Mouse (Mus musculus) ovary, adult 18-20 months (tissue): ENCODE results near the gene Gpsm1.
A peak's percentile ranks its signal among the peaks of the same experiment; 100 is the strongest.

Experiments used
- DNase-seq: peaks from one replicate; pipeline ENCODE4 v3.0.0; 2022; ENCODE audit warnings: low spot score, mixed read lengths

The Gpsm1 gene

GRCm38 (mm10) chr2:26312812-26313211 is 2.5 kb upstream of the Gpsm1 start:
- no peak for DNase-seq

DNA sequence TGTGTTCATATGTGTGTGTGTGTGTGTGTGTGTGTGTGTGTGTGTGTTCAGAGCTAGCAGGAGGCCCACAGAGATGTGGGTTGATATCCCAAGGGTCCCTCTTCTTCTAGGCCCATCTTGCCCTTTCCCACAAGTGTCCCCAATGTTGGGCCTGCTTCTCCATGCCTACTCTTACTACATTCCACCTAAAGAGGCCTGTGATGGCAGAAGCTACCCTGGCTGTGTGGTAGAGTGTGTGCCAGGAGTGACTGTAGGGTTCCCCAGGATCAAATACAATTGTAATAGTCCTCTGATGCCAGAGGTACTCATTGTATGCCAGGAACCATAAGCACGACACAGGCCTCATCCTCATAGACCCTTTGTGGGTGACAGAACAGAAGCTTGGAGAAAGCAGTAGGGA is 1.9 kb upstream of the Gpsm1 start:
- no peak for DNase-seq

DNA sequence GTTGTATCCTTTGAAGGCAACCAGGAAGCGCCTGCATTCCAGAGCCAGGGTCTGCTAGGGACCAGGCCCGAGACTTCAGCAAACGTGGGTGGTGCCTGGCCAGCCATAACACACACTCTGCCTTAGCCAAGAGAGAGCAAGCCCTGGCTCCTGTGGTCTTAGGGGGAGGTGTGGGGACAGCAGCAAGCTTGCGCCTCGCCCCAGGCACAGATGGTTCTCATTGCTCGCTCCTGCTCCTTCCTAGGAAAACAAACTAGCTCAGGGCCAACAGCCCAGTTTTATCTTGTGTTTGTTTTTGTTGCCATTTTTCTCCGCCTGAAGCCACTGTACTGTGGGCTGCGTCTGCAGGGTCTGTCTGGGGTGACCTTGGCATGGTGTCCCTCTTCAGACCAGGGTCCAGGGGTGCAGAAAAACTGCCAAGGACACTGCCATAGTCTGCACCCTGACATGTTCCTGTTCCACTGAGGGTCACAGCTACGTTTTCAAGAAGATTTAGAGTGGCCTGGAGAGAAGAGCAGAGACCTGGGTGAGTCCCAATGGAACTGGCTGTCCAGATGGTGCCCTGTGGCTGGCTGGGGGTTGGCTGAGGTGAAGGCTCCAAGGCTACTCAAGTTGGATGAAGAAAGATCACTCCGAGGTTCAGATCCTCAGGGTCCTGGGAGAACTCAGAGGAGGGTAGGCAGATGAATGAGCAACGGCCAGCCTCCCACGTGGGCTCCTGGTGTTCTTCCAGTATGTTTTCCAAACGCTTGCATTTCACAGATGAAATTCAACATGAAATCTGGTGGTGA is 839 bp upstream of the Gpsm1 start:
- DNase-seq: peak; percentile 91

DNA sequence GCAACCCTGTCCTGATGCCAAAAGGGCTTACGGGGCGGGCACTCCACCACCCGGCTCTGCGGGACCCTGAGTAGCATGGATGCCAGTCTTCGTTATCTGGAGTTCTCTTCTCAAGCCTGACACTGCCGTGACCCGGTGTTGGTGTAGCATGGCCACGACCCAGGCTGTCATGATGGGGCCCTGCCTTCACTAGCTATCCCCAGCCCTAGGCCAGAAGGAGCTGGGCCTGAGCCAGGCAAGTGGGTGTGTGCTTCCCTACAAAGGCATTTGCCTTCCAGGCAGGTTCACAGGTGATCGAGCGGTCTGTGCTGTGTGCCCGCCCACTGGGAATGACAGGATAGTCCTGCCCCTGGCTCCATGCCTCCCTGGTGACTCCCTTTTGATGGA is 603 bp downstream of the Gpsm1 start:
- DNase-seq: peak; percentile 54

- DNase-seq: no peak
Measured at GRCm38 (mm10) chr2:26316576-26317246, 1.4 kb downstream of the Gpsm1 start.

- DNase-seq: no peak
Measured at GRCm38 (mm10) chr2:26317371-26317770, 2.1 kb downstream of the Gpsm1 start.

DNA sequence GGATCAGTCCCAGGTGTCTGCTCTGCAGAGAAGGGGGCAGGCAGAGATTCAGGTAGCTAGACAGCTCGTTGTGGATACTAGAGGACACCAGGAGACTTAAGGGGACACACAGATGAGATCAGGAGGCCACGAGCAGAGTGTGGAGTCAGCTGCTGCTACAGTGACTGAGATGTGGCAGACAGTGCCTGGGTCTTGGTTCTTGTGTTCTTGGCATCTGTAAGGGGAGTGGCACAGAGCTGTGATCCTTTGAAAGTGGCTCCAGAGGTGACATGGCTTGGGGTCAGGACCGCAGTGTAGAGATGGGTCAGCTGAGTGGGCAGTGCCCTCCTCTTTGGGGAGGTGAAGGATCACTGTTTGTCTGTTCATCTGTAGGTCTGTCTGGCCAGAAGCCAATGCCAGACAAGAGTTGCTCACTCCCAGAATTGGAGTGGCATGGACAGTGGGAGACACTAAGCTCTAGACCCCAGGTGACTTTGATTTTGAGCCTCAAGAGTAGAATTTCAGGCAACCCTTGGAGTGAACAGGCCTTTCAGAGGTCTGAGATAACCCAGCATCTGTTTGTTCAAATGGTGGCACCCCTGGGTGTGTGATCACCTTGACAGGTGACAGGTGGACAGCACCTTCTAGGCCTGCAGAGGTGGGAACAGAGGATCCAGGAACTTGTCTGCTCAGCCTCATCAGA is 2.8 kb downstream of the Gpsm1 start:
- no peak for DNase-seq

GRCm38 (mm10) chr2:26319109-26319508 is 3.8 kb downstream of the Gpsm1 start:
- DNase-seq: no peak

DNA sequence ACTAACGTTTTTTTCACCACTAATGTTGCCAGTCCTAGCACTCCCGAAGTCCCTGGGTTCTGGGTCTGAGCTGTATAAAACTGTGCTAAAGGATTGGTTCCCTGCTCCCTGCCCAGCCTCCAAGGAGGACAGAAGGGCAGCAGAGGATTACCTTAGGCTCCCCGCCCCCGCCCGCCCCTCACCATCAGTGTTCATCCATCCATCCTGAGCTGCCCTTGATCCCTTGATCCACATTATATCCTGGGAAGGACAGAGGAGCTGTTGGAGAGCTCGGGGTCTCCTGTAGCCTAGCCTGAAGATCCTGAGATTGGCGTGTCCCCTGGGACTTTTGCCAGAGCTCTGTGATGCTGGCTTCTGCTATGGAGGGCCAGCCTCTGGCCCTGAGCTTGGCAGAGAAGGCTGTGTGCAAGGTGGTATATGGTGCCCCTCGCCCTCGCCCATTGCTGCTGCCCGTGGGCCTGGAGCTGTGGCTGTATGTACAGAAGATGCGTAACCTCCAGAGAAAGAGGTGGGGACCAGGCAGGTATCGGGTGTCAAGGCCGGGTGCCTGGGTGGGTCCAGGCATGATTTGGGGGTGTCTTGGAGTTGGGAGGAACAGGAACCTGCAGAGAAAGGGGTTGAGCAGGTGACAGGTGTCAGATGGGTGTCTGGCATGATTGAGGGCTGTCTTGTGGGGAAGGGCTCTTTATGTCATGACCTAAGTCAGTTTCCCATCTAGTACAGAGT is 4.4 kb downstream of the Gpsm1 start:
- DNase-seq: no peak

GRCm38 (mm10) chr2:26320245-26321185 is 5.2 kb downstream of the Gpsm1 start:
- DNase-seq: no peak

- no peak for DNase-seq
Measured at GRCm38 (mm10) chr2:26323589-26324325, 8.4 kb downstream of the Gpsm1 start.

DNA sequence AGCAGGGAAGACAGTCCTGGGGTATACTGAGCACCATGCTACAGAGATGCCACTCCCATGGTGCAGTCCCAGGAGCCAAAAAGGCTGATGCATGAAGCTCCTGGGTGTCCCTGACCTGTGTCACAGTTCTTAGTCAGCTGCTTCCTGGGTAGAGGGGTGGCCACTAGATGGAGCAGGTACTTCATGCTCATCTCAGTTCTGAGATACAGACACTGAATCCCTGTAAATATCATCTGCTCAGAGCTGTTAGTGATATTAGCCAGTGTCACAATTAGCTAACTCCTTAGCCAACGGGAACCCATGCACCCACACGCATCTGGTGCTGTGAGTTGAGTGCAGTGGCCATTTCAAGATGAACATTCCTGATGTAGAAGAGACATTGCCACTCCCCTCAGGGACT is 9.6 kb downstream of the Gpsm1 start:
- no peak for DNase-seq

- no peak for DNase-seq
Measured at GRCm38 (mm10) chr2:26325386-26326181, 10.3 kb downstream of the Gpsm1 start.

GRCm38 (mm10) chr2:26327852-26328251 is 12.5 kb downstream of the Gpsm1 start:
- DNase-seq: no peak

DNA sequence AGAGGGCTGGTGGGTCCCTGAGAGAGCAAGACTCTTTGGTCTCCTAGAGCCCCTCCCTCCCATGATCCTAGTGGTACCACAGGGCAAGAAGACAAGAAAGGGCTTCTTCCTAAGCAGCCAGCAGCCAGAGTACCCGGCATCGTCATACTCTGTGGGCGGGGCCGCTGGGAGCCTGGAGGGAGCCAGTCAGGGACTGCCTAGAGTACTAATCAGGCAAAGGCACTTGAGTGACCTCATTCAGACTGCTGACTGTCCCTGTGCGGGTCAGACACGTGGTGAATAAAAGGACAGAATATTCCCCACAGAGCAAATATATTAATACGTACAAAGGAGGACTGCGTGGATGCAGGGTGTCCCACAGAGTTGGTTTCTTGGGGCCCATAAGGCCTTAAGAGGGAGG is 14.1 kb downstream of the Gpsm1 start:
- no peak for DNase-seq

- no peak for DNase-seq
Measured at GRCm38 (mm10) chr2:26330056-26330468, 14.7 kb downstream of the Gpsm1 start.

GRCm38 (mm10) chr2:26330702-26331101 is 15.4 kb downstream of the Gpsm1 start:
- no peak for DNase-seq

DNA sequence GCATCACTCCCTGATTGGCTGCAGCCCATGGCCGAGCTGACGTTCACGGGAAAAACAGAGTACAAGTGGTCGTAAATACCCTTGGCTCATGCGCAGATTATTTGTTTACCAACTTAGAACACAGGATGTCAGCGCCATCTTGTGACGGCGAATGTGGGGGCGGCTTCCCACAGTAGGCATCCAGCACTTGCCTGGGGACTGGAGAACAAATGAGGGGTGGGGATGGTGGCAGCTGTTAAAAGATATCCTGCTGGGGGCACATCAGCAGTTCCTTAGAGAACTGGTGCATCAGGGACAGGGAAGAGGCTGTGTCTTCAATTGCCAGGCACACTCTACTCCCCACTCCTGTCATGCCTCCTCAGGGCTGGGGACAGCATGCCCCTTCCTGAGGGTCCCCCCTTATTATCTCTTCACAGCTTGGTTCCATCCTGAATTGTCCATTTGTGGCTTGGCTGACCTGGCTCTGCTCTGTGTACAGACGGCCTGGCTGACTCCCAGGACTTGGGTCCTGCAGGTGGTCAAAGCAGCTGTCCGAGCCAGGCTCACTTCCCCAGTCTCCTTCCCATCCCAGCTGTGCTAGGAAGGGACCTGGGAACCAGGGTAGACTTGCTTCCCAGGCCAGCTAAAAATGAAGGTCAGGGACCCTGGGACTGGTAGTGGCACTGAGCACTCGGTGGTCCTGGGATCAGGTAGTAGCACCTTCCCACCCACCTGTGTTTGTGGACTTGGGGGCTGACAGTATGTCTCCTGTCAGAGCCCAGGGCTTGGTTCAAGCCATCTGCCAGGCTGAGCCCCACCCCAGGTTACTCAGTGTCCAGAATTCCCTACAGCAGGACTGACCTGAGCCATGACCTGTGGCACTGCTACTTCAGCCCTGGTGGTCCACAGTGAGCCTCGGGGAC is 23.2 kb downstream of the Gpsm1 start:
- no peak for DNase-seq

DNA sequence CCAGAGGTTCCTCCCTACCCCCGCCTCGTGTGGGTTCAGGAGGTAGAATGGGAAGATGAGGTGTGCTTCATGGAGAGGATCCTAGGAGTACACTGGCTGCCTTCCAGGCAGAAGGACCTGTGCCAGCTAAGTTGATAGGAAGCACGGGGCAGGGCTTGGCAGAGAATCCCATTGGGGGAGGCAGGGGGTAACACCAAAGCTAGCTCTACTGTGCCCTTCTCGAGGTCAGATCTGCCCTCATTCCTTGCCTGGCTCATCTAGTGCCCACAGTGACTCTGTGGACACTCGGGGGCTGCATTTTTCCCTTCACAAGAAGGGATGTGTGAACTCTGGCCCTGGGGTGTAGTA is 23.9 kb downstream of the Gpsm1 start:
- DNase-seq: peak; percentile 71
